Mouse (Mus musculus) olfactory bulb, adult 2 months (tissue): ENCODE data around the gene Tmem178.

Experiments
- CTCF ChIP-seq: fragments of 200-500 bp; IDR thresholded peaks from 2 replicates; pipeline ENCODE4 v1.5.1; 2012; ENCODE audit warnings: low read depth, mild to moderate bottlenecking, low read length, moderate library complexity; ENCODE audit not compliant: insufficient read depth
- POLR2A ChIP-seq: fragments of 200-500 bp; IDR thresholded peaks from 2 replicates; pipeline ENCODE4 v1.6.1; 2012; ENCODE audit warnings: mild to moderate bottlenecking, low read depth, low read length, moderate library complexity; ENCODE audit not compliant: insufficient read depth

- TF ChIP-seq POLR2A (no peak), CTCF (no peak)
These were observed 2.6 kb upstream of the Tmem178 start for GRCm38 (mm10) chr17:80941857-80942256.
